Mouse (Mus musculus) heart, embryonic 13.5 days (tissue): ENCODE measurements around the gene Iqsec1. TPM values are rescaled to one million over a fixed set of nuclear protein-coding genes. Genes with fewer than 3 reads are reported as not detected.

Source experiments
- ATAC-seq: fragments of 200-750 bp; cut with Nextera tagmentation; 2 replicates; pipeline ENCODE4 v1.8.0; 2017; ENCODE audit warnings: moderate TSS enrichment; ENCODE audit not compliant: insufficient number of reproducible peaks, low FRiP score, low TSS enrichment; ENCODE audit errors: extremely low read depth
- H3K27ac ChIP-seq: fragments of 300-500 bp; sonication (generic); replicated peaks from 2 replicates; pipeline ENCODE4 v1.5.1; 2015; ENCODE audit warnings: moderate library complexity, mild to moderate bottlenecking, inconsistent platforms
- H3K27me3 ChIP-seq: fragments of 300-500 bp; sonication (generic); replicated peaks from 2 replicates; pipeline ENCODE4 v1.6.1; 2015; ENCODE audit warnings: mild to moderate bottlenecking, inconsistent platforms
- H3K36me3 ChIP-seq: fragments of 300-500 bp; sonication (generic); 2 replicates; pipeline ENCODE4 v1.6.1; 2015; ENCODE audit warnings: mild to moderate bottlenecking, inconsistent platforms
- H3K4me1 ChIP-seq: fragments of 300-500 bp; sonication (generic); 2 replicates; pipeline ENCODE4 v1.6.1; 2015; ENCODE audit warnings: inconsistent platforms
- H3K4me2 ChIP-seq: fragments of 300-500 bp; sonication (generic); 2 replicates; pipeline ENCODE4 v1.6.1; 2015; ENCODE audit warnings: inconsistent platforms, mild to moderate bottlenecking, moderate library complexity
- H3K4me3 ChIP-seq: fragments of 300-500 bp; sonication (generic); 2 replicates; pipeline ENCODE4 v1.5.1; 2015; ENCODE audit warnings: moderate library complexity, mild to moderate bottlenecking, inconsistent platforms
- H3K9ac ChIP-seq: fragments of 300-500 bp; sonication (generic); 2 replicates; pipeline ENCODE4 v1.6.1; 2015; ENCODE audit warnings: inconsistent platforms, mild to moderate bottlenecking, moderate library complexity
- H3K9me3 ChIP-seq: fragments of 300-500 bp; sonication (generic); 2 replicates; pipeline ENCODE4 v1.6.1; 2016; ENCODE audit warnings: inconsistent platforms
- WGBS: fragments of 180-500 bp; shearing (Covaris S2); methylation state at CpG from one replicate; pipeline ENCODE4 v1.1.7; 2015; ENCODE audit warnings: mixed read lengths; 5-methylcytosine and 5-hydroxymethylcytosine counted together
- polyA plus RNA-seq: library from polyadenylated mRNA; unstranded; fragments of >200 nt; fragmentation: Nextera tagmentation; extraction: Ambion mirVana; gene quantifications from 2 replicates; pipeline ENCODE4 v1.2.1, GENCODE M21; 2015

Gene Iqsec1
- polyA plus RNA-seq, 1 experiment from 2014 or later = 13.5 TPM

GRCm38 (mm10) chr6:90780532-90780931 lies 208.0 kb downstream of the Iqsec1 start:
- no peaks in the 10 kb centered on the region for H3K27me3 ChIP-seq
- no peak overlapping the region for H3K4me3 ChIP-seq
- H3K9ac ChIP-seq = no peak overlapping the region; the same call in 1 of the 2 replicates
- no peaks in the 10 kb centered on the region for H3K9me3 ChIP-seq
- no peaks in the 10 kb centered on the region for H3K36me3 ChIP-seq
- H3K4me2 ChIP-seq = no peak overlapping the region
- H3K4me1 ChIP-seq = peaks cover 63% of the 10 kb centered on the region
- ATAC-seq = no peak
- 49% methylated on average over 2 of the region's 2 CpGs for WGBS
- H3K27ac ChIP-seq = no peak overlapping the region

GRCm38 (mm10) chr6:90778841-90779240 lies 209.6 kb downstream of the Iqsec1 start:
- peaks cover 69% of the 10 kb centered on the region for H3K4me1 ChIP-seq
- WGBS = 73% methylated on average over 6 of the region's 6 CpGs
- H3K9me3 ChIP-seq = no peaks in the 10 kb centered on the region
- H3K4me2 ChIP-seq = no peak overlapping the region
- no peak overlapping the region for H3K4me3 ChIP-seq
- no peak for ATAC-seq
- no peaks in the 10 kb centered on the region for H3K27me3 ChIP-seq
- no peak overlapping the region for H3K27ac ChIP-seq
- H3K9ac ChIP-seq = no peak overlapping the region
- H3K36me3 ChIP-seq = no peaks in the 10 kb centered on the region

- WGBS = 46% methylated on average over 1 of the region's 1 CpGs
- Histone ChIP-seq H3K27me3 (no peaks in the 10 kb centered on the region), H3K36me3 (no peaks in the 10 kb centered on the region), H3K4me1 (peaks cover 58% of the 10 kb centered on the region), H3K9me3 (no peaks in the 10 kb centered on the region), H3K4me3 (no peak overlapping the region), H3K27ac (peak overlapping the region; percentile 46), H3K4me2 (no peak overlapping the region), H3K9ac (no peak overlapping the region)
- ATAC-seq = no peak
These were observed 211.2 kb downstream of the Iqsec1 start for GRCm38 (mm10) chr6:90777302-90777701.

- WGBS = 93% methylated on average over 1 of the region's 1 CpGs
- ATAC-seq = no peak
- no peaks in the 10 kb centered on the region for H3K27me3 ChIP-seq
These were observed 212.9 kb downstream of the Iqsec1 start for GRCm38 (mm10) chr6:90775606-90776005.

GRCm38 (mm10) chr6:90773811-90774233 lies 214.7 kb downstream of the Iqsec1 start:
- Histone ChIP-seq H3K4me2 (no peak overlapping the region), H3K9ac (no peak overlapping the region), H3K27me3 (no peaks in the 10 kb centered on the region), H3K4me3 (no peak overlapping the region), H3K4me1 (peaks cover 35% of the 10 kb centered on the region), H3K36me3 (no peaks in the 10 kb centered on the region), H3K27ac (peak overlapping the region; percentile 41), H3K9me3 (no peaks in the 10 kb centered on the region)
- no peak for ATAC-seq

More at GRCm38 (mm10) chr6:90775606-90776005, 212.9 kb downstream of the Iqsec1 start:
- Histone ChIP-seq H3K9me3 (no peaks in the 10 kb centered on the region), H3K4me2 (no peak overlapping the region), H3K4me3 (no peak overlapping the region), H3K9ac (no peak overlapping the region), H3K36me3 (no peaks in the 10 kb centered on the region), H3K4me1 (peaks cover 50% of the 10 kb centered on the region), H3K27ac (no peak overlapping the region)

- no peak overlapping the region for H3K27ac ChIP-seq
- no peak overlapping the region for H3K9ac ChIP-seq
- no peak for ATAC-seq
- H3K4me2 ChIP-seq = no peak overlapping the region
- no peaks in the 10 kb centered on the region for H3K9me3 ChIP-seq
- 79% methylated on average over 5 of the region's 5 CpGs for WGBS
- no peaks in the 10 kb centered on the region for H3K36me3 ChIP-seq
- no peak overlapping the region for H3K4me3 ChIP-seq
- H3K27me3 ChIP-seq = no peaks in the 10 kb centered on the region
- peaks cover 27% of the 10 kb centered on the region for H3K4me1 ChIP-seq
These were observed 216.4 kb downstream of the Iqsec1 start for GRCm38 (mm10) chr6:90772120-90772519.

- Histone ChIP-seq H3K36me3 (no peaks in the 10 kb centered on the region), H3K4me1 (peaks cover 26% of the 10 kb centered on the region), H3K4me2 (no peak overlapping the region), H3K27ac (no peak overlapping the region), H3K27me3 (no peaks in the 10 kb centered on the region), H3K9ac (no peak overlapping the region), H3K4me3 (no peak overlapping the region), H3K9me3 (no peaks in the 10 kb centered on the region)
- no peak for ATAC-seq
- 64% methylated on average over 2 of the region's 2 CpGs for WGBS
These were observed 220.0 kb downstream of the Iqsec1 start for GRCm38 (mm10) chr6:90768526-90768925.

GRCm38 (mm10) chr6:90767874-90768273 lies 220.6 kb downstream of the Iqsec1 start:
- Histone ChIP-seq H3K4me3 (no peak overlapping the region), H3K4me2 (no peak overlapping the region), H3K27ac (no peak overlapping the region), H3K27me3 (no peaks in the 10 kb centered on the region), H3K36me3 (no peaks in the 10 kb centered on the region), H3K9me3 (no peaks in the 10 kb centered on the region), H3K9ac (no peak overlapping the region), H3K4me1 (peaks cover 31% of the 10 kb centered on the region)
- no peak for ATAC-seq
- 83% methylated on average over 1 of the region's 1 CpGs for WGBS

GRCm38 (mm10) chr6:90764753-90765152 lies 223.7 kb downstream of the Iqsec1 start:
- no peak for ATAC-seq
- peak overlapping the region; percentile 67; the same call in 1 of the 2 replicates for H3K9ac ChIP-seq
- H3K27me3 ChIP-seq = no peaks in the 10 kb centered on the region
- 75% methylated on average over 2 of the region's 2 CpGs for WGBS
- peak overlapping the region; percentile 50; the same call in 1 of the 2 replicates for H3K4me2 ChIP-seq
- H3K9me3 ChIP-seq = no peaks in the 10 kb centered on the region
- H3K27ac ChIP-seq = peak overlapping the region; percentile 90
- peaks cover 52% of the 10 kb centered on the region for H3K4me1 ChIP-seq
- no peaks in the 10 kb centered on the region for H3K36me3 ChIP-seq
- no peak overlapping the region for H3K4me3 ChIP-seq

GRCm38 (mm10) chr6:90763959-90764591 lies 224.4 kb downstream of the Iqsec1 start:
- Histone ChIP-seq H3K36me3 (no peaks in the 10 kb centered on the region), H3K9me3 (no peaks in the 10 kb centered on the region), H3K4me1 (peaks cover 56% of the 10 kb centered on the region), H3K4me3 (peak overlapping the region; percentile 17), H3K9ac (peak overlapping the region; percentile 67), H3K27ac (peak overlapping the region; percentile 90), H3K27me3 (no peaks in the 10 kb centered on the region), H3K4me2 (peak overlapping the region; percentile 50)
- 24% methylated on average over 18 of the region's 18 CpGs for whole genome bisulfite sequencing
- ATAC-seq = peak; percentile 69

GRCm38 (mm10) chr6:90763295-90763694 lies 225.2 kb downstream of the Iqsec1 start:
- no peaks in the 10 kb centered on the region for H3K36me3 ChIP-seq
- peak overlapping the region; percentile 67 for H3K9ac ChIP-seq
- no peaks in the 10 kb centered on the region for H3K9me3 ChIP-seq
- H3K4me1 ChIP-seq = peaks cover 56% of the 10 kb centered on the region
- H3K4me3 ChIP-seq = no peak overlapping the region
- H3K27ac ChIP-seq = peak overlapping the region; percentile 90
- no peaks in the 10 kb centered on the region for H3K27me3 ChIP-seq
- 76% methylated on average over 4 of the region's 4 CpGs for WGBS
- no peak for ATAC-seq
- peak overlapping the region; percentile 50 for H3K4me2 ChIP-seq

- no peaks in the 10 kb centered on the region for H3K36me3 ChIP-seq
- H3K9me3 ChIP-seq = no peaks in the 10 kb centered on the region
- no peak overlapping the region for H3K4me2 ChIP-seq
- no peaks in the 10 kb centered on the region for H3K27me3 ChIP-seq
- H3K4me3 ChIP-seq = no peak overlapping the region
- WGBS = 90% methylated on average over 2 of the region's 2 CpGs
- no peak overlapping the region for H3K9ac ChIP-seq
- H3K4me1 ChIP-seq = peaks cover 63% of the 10 kb centered on the region
- no peak for ATAC-seq
- no peak overlapping the region for H3K27ac ChIP-seq
These were observed 226.3 kb downstream of the Iqsec1 start for GRCm38 (mm10) chr6:90762120-90762736.
